Mouse (Mus musculus): ENCODE measurements around the gene Blnk. TPM values are rescaled to one million over a fixed set of nuclear protein-coding genes. Genes with fewer than 3 reads are reported as not detected.

The Blnk gene
- polyA plus RNA-seq, 1 experiment from 2014 or later: 0.62 TPM

DNA sequence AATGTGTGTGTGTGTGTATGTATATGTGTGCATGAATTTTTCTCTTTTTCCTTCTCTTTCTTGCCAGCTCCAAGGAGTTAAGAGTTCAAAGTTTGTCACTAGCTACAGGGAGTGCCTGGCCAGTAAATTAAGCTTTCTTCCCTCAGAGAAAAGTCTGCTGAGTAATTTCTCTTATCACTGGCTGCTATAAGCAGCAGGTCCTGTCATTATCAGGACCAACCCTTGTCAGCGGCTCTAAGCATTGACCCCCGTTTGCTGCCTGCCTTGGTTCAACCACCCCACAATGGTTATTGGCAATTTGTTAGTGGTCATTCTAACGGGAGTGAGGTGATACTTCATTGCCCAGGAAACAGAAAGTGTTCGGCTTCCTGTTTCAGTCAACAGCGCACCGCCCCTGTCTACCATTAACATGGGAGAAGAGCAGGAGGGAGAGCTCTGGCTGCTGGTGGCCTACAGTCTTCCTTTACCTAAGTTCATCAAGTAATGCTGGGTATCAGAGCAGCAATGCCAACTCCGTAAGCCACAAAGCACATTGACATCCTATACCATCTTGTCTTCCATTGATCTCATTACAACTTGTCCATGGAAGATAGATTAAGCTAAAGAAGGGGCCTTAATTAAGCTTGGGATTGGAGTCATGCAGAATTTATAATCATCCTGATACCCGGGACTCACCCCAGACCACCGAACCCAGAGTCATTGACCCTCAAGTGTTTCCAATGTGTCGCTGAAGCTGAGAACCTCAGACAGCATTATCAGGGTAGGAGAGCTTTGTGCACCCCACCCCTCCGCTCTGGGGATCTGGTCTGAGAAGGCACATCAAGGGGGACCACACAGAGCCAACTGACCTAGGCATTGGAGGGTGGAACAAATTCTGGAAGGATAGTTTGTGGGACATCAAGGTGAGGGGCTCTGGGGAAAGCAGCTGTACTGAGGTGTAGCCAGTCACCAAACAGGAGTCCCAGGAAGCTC is 17.1 kb downstream of the Blnk start:
- ATAC-seq (ENCODE audit: low FRiP score): no peak
- Histone ChIP-seq H3K4me1 (no peaks in the 10 kb centered on the region), H3K4me2 (replicated peaks) (no peak overlapping the region), H3K9ac (no peak overlapping the region), H3K9me3 (replicated peaks) (no peaks in the 10 kb centered on the region), H3K36me3 (no peaks in the 10 kb centered on the region), H3K27me3 (no peaks in the 10 kb centered on the region), H3K4me3 (no peak overlapping the region), H3K27ac (no peak overlapping the region)
- 92% methylated on average over 11 of the region's 11 CpGs for WGBS

DNA sequence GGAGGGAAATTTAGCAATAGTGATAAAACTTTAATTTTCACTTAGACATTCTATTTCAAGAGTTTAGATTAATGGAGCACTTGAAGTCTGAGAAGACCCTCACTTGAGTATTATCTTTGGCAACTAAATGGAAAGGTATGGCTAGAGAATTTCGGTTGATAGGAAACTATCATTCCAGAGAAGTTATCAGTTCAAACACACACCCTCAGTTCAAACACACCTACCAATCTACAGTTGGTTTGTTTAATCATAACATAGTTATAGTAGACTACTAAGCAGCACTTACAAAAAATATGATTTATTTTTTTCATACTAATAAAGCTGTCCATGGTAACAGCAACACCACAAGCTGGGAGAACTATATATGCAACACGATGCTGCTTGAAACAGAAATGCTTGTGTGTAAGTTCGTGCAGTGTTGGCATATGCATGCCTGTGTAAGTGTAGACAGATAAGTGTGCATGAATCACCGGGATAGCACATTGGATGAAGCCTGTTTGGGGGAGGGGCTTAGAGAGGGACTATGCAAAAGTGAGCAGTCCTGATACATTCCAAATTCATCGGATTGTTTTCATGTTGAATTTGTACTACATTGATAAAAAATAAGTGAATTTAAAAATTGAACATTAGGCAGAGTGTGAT is 22.9 kb downstream of the Blnk start:
- Histone ChIP-seq H3K4me2 (replicated peaks) (no peak overlapping the region), H3K27ac (no peak overlapping the region), H3K4me3 (no peak overlapping the region), H3K9ac (no peak overlapping the region), H3K36me3 (no peaks in the 10 kb centered on the region), H3K9me3 (replicated peaks) (no peaks in the 10 kb centered on the region), H3K4me1 (no peaks in the 10 kb centered on the region), H3K27me3 (no peaks in the 10 kb centered on the region)
- ATAC-seq (ENCODE audit: low FRiP score): no peak
- 89% methylated on average over 5 of the region's 5 CpGs for WGBS

DNA sequence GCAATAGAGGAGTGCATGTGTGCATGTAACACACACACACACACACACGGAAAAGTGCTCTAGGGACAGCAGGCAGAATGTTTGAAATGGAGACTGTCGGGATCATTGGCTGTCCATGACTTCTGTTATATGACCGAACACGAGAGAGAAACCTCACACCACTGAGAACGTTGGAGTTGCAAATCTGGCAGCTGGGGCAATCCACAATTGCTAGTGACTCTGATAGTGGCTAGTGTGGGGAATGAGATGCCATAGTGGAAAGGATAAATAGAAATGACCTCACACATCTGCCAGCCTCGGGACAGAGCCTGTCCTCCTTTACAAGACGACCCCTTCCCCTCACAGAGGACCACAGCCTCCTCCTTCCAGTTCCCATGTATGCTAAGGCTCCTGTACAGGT is 23.6 kb downstream of the Blnk start:
- no peak overlapping the region for H3K4me2 ChIP-seq (replicated peaks)
- no peaks in the 10 kb centered on the region for H3K36me3 ChIP-seq
- H3K9ac ChIP-seq: no peak overlapping the region
- no peak overlapping the region for H3K4me3 ChIP-seq
- 87% methylated on average over 7 of the region's 7 CpGs for WGBS
- H3K9me3 ChIP-seq (replicated peaks): no peaks in the 10 kb centered on the region
- H3K27ac ChIP-seq: no peak overlapping the region
- ATAC-seq (ENCODE audit: low FRiP score): no peak
- no peaks in the 10 kb centered on the region for H3K27me3 ChIP-seq
- no peaks in the 10 kb centered on the region for H3K4me1 ChIP-seq

DNA sequence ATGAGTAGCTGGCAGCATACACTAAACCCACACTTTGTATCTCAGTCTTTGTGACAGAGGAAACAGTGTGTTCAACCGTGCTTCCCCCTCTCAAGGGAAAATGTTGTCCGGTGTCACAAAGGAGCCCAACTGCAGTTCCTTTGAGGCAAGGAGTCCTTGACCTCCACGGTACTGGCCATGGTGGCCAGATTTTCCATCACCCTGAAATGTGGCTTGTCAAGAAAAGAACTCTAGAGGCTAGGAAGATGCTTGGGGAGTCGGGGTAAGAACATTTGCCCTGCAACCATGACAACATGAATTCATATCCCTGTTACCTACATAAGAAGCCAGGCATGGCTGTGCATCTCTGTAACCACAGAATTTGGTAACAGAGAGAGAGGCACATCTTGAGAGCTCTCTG is 24.0 kb downstream of the Blnk start:
- Histone ChIP-seq H3K9ac (no peak overlapping the region), H3K4me3 (no peak overlapping the region), H3K4me2 (replicated peaks) (no peak overlapping the region), H3K4me1 (no peaks in the 10 kb centered on the region), H3K36me3 (no peaks in the 10 kb centered on the region), H3K27ac (no peak overlapping the region), H3K9me3 (replicated peaks) (no peaks in the 10 kb centered on the region), H3K27me3 (no peaks in the 10 kb centered on the region)
- 77% methylated on average over 4 of the region's 4 CpGs for WGBS
- no peak for ATAC-seq (ENCODE audit: low FRiP score)

DNA sequence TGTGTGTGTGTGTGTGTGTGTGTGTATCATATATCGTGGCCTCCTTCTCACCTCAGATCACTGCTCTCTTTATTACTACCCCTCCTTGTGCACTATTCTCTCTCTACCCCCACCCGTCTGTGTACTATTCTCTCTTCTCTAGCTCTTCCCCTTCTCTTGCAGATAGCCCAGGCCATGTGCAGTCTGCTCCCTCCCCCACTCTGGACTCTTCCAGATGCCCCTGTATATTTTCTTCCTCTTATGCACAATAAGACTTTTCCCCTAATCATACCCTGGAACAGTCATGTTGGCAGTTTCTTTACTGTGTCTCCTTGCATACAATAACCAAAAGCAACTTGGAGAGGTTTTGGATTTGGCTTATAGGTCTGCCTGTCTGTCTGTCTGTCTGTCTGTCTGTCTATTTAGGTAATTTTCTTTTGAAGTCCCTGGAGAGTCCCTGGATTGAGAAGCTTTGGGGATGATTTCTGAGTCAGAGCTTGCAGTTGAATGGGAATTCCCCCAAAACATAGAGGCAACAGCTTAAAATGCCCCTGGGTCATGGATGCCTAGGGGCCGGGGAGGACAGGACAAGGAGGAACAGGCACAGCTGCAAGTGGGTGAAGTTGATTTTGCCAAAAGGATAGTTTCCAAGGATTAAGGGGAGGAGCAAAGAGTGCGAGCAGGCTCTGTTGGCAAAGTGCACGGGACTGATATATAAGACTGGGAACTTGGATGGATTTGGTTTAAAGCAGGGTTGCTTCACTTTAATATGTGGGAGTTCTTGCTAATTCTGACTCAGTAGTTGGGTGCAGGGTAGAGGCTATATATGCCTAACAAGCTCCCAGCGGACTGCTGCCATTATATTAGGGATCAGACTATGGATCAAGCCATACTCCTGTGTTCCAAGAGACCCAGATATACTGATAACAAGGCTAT is 29.1 kb downstream of the Blnk start:
- ATAC-seq (ENCODE audit: low FRiP score): no peak
- H3K9me3 ChIP-seq (replicated peaks): no peaks in the 10 kb centered on the region
- H3K4me2 ChIP-seq (replicated peaks): no peak overlapping the region
- 88% methylated on average over 6 of the region's 6 CpGs for WGBS
- H3K9ac ChIP-seq: no peak overlapping the region
- no peak overlapping the region for H3K27ac ChIP-seq
- no peak overlapping the region for H3K4me3 ChIP-seq
- no peaks in the 10 kb centered on the region for H3K36me3 ChIP-seq
- H3K27me3 ChIP-seq: no peaks in the 10 kb centered on the region
- no peaks in the 10 kb centered on the region for H3K4me1 ChIP-seq

DNA sequence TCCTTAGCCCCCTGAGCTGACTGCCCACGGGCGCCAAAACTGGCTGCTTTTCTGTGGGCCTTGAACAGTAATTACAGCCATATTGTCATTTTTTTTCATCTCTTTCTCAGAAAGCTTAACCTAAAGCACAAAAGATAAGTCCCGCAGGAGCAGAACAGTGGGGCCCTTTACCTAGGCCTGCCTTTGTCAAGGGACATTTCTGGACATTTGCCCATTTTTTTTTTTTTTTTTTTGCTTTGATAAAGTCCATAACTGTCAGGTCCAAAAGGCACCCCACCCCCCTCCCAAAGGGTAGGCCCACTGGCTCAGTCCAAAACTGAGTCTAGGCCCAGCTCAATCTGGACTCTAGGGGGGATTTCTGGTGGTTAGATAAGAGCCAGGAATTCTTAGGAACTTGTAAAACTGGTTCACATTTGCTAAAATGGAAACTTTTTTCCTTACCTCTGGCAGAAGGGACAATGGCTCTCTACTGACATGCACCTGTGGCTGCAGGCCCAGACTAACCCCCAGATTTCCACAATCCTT is 29.9 kb downstream of the Blnk start:
- no peaks in the 10 kb centered on the region for H3K36me3 ChIP-seq
- H3K27ac ChIP-seq: no peak overlapping the region
- no peak for ATAC-seq (ENCODE audit: low FRiP score)
- H3K9ac ChIP-seq: no peak overlapping the region
- H3K4me3 ChIP-seq: no peak overlapping the region
- no peaks in the 10 kb centered on the region for H3K4me1 ChIP-seq
- no peaks in the 10 kb centered on the region for H3K27me3 ChIP-seq
- no peak overlapping the region for H3K4me2 ChIP-seq (replicated peaks)
- WGBS: 72% methylated on average over 3 of the region's 3 CpGs
- no peaks in the 10 kb centered on the region for H3K9me3 ChIP-seq (replicated peaks)

DNA sequence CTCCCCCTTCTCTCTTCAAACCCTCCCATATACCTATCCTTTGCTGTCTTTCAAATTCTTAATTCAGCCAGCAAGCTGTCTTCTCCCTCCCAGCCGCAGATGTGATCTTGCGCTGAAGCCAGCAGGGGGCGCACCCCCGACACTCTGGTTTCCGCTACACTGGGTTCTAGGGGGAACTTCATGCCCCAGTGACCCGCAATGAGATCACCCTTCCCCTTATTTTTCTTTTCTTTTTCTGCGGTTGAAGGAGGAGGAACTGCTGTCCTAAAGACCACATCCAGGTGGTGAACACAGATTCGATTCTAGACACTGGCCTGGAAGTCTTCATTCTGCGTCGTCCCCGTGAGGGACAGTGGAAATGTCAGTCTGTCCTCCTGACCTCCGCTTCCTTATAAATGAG is 31.3 kb downstream of the Blnk start:
- Histone ChIP-seq H3K27me3 (no peaks in the 10 kb centered on the region), H3K4me2 (replicated peaks) (no peak overlapping the region), H3K4me3 (no peak overlapping the region), H3K9ac (no peak overlapping the region), H3K9me3 (replicated peaks) (no peaks in the 10 kb centered on the region), H3K4me1 (no peaks in the 10 kb centered on the region), H3K27ac (no peak overlapping the region), H3K36me3 (no peaks in the 10 kb centered on the region)
- no peak for ATAC-seq (ENCODE audit: low FRiP score)
- WGBS: 51% methylated on average over 12 of the region's 12 CpGs

DNA sequence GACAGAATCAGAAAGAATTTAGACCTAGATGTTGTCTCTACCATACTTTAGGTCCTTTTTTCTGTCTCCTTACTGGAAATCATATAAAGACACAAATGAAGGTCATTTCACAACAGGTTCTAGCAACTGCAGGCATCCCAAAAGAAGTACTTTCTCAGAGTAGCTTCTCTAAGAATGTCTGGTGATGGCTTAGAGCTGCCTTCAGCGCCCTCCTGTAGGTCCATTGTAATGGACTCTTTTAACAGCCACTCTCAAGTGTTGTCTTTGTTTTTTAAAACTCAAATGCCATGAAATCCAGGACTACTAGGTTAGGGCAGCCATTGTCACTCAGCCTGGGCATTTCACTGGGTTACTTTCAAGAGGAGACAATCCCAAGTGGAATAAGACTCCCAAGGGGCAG is 35.4 kb downstream of the Blnk start:
- no peak overlapping the region for H3K27ac ChIP-seq
- no peaks in the 10 kb centered on the region for H3K36me3 ChIP-seq
- WGBS: 15% methylated on average over 1 of the region's 1 CpGs
- no peak overlapping the region for H3K4me2 ChIP-seq (replicated peaks)
- H3K4me1 ChIP-seq: no peaks in the 10 kb centered on the region
- ATAC-seq (ENCODE audit: low FRiP score): no peak
- no peak overlapping the region for H3K4me3 ChIP-seq
- no peaks in the 10 kb centered on the region for H3K9me3 ChIP-seq (replicated peaks)
- H3K9ac ChIP-seq: no peak overlapping the region
- H3K27me3 ChIP-seq: no peaks in the 10 kb centered on the region

DNA sequence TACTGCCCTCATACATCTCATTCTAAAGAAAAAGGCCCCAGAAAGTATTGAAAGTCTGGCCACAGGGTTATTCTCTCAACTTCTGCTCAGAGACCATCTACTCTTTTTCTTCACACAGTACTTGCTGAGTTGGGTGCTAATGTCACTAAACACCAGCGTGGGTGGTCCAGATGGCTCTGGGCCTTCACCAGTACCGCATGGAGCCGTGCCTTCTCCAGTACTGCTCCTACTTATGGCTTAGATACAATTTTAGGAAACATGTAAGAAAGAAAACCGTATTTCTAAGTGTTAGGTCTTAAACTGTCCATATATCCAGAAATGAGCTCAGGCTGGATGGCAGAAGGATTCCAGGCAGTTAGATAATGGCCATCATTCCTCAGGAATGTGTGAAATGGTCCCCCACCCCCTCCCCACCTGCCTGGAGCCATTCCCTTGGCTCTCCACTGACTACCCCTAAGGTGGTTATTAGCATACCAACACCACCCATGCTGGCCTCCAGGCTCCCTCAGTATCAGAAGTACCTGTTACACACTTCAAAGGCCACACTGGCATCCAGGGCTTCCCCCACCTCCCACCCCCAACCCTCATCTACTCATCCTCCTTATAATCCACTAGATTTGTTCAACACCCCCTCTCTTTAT is 47.3 kb downstream of the Blnk start:
- no peaks in the 10 kb centered on the region for H3K27me3 ChIP-seq
- H3K9ac ChIP-seq: no peak overlapping the region
- WGBS: 90% methylated on average over 4 of the region's 4 CpGs
- no peak overlapping the region for H3K4me2 ChIP-seq (replicated peaks)
- no peak overlapping the region for H3K4me3 ChIP-seq
- no peak overlapping the region for H3K27ac ChIP-seq
- H3K9me3 ChIP-seq (replicated peaks): no peaks in the 10 kb centered on the region
- ATAC-seq (ENCODE audit: low FRiP score): no peak
- H3K36me3 ChIP-seq: no peaks in the 10 kb centered on the region
- H3K4me1 ChIP-seq: no peaks in the 10 kb centered on the region

DNA sequence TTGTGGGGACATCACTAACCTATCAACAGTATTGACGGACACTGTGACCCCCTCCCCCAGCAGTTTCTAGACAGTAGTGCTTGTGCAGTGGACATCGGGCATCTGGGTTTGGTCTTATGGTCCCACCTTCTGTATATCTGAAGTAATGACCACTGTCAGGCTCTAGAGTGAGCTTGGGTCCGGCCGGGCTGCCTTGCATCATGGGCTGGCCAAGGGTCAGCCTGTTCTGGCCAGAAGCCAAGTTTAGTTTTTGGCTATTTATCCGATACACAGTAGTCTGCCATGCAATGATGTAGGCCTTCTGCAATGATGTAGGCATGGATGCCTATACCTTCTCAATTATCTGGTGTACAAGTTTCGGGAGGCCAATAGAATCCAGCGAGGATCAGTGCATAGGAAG is 50.8 kb downstream of the Blnk start:
- Histone ChIP-seq H3K27me3 (no peaks in the 10 kb centered on the region), H3K36me3 (no peaks in the 10 kb centered on the region), H3K4me3 (no peak overlapping the region), H3K4me2 (replicated peaks) (no peak overlapping the region), H3K9ac (no peak overlapping the region), H3K4me1 (no peaks in the 10 kb centered on the region), H3K27ac (no peak overlapping the region), H3K9me3 (replicated peaks) (peaks cover 8% of the 10 kb centered on the region; the same call in 1 of the 2 replicates)
- 92% methylated on average over 7 of the region's 7 CpGs for WGBS
- no peak for ATAC-seq (ENCODE audit: low FRiP score)

DNA sequence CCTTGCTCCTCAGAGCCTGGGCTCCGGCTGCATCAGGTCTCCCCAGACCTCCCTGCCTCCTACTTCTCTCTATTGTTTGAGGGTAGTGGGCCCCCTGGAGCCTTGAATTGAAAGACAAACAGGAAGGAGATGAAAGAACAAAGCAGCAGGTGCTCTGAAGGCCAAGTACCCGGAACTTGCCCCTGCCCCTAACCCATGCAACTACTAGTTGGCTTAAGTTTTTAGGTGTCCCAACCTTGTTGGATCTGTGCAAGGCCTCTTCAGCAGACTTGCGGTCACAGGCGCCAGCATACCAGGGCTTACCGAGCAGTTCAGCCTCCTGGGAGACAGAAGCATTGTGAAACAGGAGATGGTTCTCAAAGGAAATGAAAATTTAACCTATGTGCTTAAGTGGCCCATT is 58.3 kb downstream of the Blnk start:
- 35% methylated on average over 5 of the region's 5 CpGs for WGBS
- no peak for ATAC-seq (ENCODE audit: low FRiP score)
- no peak overlapping the region for H3K4me2 ChIP-seq (replicated peaks)

More for the DNA sequence above, 58.3 kb downstream of the Blnk start:
- no peak overlapping the region for H3K4me3 ChIP-seq
- peaks cover 8% of the 10 kb centered on the region; the same call in 1 of the 2 replicates for H3K9me3 ChIP-seq (replicated peaks)
- no peaks in the 10 kb centered on the region for H3K27me3 ChIP-seq
- H3K36me3 ChIP-seq: no peaks in the 10 kb centered on the region
- H3K9ac ChIP-seq: no peak overlapping the region
- H3K27ac ChIP-seq: no peak overlapping the region
- no peaks in the 10 kb centered on the region; the same call in 1 of the 2 replicates for H3K4me1 ChIP-seq
